Mouse (Mus musculus) midbrain, embryonic 12.5 days (tissue): ENCODE measurements around the gene Smox. TPM values are rescaled to one million over a fixed set of nuclear protein-coding genes. Genes with fewer than 3 reads are reported as not detected.

Experiments used
- ATAC-seq: fragments of 200-750 bp; cut with Nextera tagmentation; 2 replicates; pipeline ENCODE4 v1.8.0; 2017; ENCODE audit warnings: low read depth, moderate TSS enrichment, moderate library complexity; ENCODE audit not compliant: low FRiP score
- H3K27ac ChIP-seq: fragments of 300-500 bp; sonication (generic); replicated peaks from 2 replicates; pipeline ENCODE4 v1.5.1; 2016; ENCODE audit warnings: mild to moderate bottlenecking
- H3K27me3 ChIP-seq: fragments of 300-500 bp; sonication (generic); 2 replicates; pipeline ENCODE4 v1.6.1; 2016; ENCODE audit warnings: mild to moderate bottlenecking
- H3K36me3 ChIP-seq: fragments of 300-500 bp; sonication (generic); 2 replicates; pipeline ENCODE4 v1.6.1; 2016
- H3K4me1 ChIP-seq: fragments of 300-500 bp; sonication (generic); 2 replicates; pipeline ENCODE4 v1.6.1; 2016
- H3K4me2 ChIP-seq: fragments of 300-500 bp; sonication (generic); replicated peaks from 2 replicates; pipeline ENCODE4 v1.6.1; 2016; ENCODE audit warnings: mild to moderate bottlenecking, moderate library complexity
- H3K4me3 ChIP-seq: fragments of 300-500 bp; sonication (generic); 2 replicates; pipeline ENCODE4 v1.5.1; 2016; ENCODE audit warnings: mild to moderate bottlenecking
- H3K9ac ChIP-seq: fragments of 300-500 bp; sonication (generic); replicated peaks from 2 replicates; pipeline ENCODE4 v1.6.1; 2016; ENCODE audit warnings: mild to moderate bottlenecking, moderate library complexity
- H3K9me3 ChIP-seq: fragments of 300-500 bp; sonication (generic); 2 replicates; pipeline ENCODE4 v1.6.1; 2016; ENCODE audit warnings: mild to moderate bottlenecking
- WGBS: fragments of 180-500 bp; shearing (Covaris S2); methylation state at CpG from one replicate; pipeline ENCODE4 v1.1.7; 2016; 5-methylcytosine and 5-hydroxymethylcytosine counted together
- polyA plus RNA-seq: library from polyadenylated mRNA; unstranded; fragments of >200 nt; fragmentation: Nextera tagmentation; extraction: Ambion mirVana; gene quantifications from 2 replicates; pipeline ENCODE4 v1.2.1, GENCODE M21; 2016

The Smox gene
- polyA plus RNA-seq, 1 experiment from 2014 or later = 43.0 TPM

DNA sequence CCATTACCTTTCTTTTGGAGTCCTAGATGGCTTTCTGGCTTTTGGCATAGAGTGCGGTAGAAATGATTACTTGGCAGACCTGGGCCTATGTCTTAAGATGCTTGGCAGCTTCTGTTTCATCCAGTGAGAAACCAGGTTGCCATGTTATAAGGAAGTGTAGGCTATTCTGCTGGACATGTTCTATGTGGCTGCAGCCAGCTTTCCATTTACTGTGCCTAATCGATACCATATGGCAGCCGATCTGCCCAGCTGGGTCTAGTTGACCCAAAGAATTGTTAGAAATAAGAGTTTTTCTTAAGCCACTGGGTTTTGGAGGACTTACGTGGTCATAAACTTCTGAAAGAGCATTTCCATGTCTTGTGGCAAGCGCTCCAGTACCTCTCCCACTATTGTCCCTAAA, 4.0 kb upstream of the Smox start:
- 86% methylated on average over 5 of the region's 5 CpGs for WGBS
- H3K9me3 ChIP-seq = no peaks in the 10 kb centered on the region

DNA sequence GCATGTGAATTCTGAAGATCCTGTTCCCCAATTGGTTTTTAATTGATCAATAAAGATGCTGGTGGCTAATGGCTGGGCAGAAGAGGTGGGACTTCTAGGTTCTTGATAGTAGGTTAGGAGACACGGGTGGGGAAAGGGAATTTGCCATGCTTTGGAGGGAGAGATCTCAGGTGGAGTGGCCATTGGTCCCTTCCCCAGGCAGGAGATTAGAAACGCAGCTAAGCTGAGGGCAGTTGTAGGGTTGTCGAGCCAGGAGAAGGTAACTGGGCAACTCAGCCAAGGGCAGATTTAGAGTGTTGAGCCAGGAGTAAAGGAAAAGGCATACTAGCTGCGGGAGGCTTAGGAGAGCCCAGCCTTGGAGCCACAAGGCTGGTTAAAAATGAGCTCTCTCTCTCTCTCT, 3.0 kb upstream of the Smox start:
- no peak for ATAC-seq
- Histone ChIP-seq H3K4me2 (no peak overlapping the region), H3K9me3 (no peaks in the 10 kb centered on the region), H3K27ac (no peak overlapping the region), H3K36me3 (no peaks in the 10 kb centered on the region), H3K9ac (no peak overlapping the region), H3K27me3 (peaks cover 5% of the 10 kb centered on the region; the same call in 1 of the 2 replicates), H3K4me3 (no peak overlapping the region), H3K4me1 (peaks cover 11% of the 10 kb centered on the region)
- WGBS = 81% methylated on average over 4 of the region's 4 CpGs

More for the DNA sequence above, 4.0 kb upstream of the Smox start:
- Histone ChIP-seq H3K4me1 (peaks cover 2% of the 10 kb centered on the region; the same call in 1 of the 2 replicates), H3K36me3 (no peaks in the 10 kb centered on the region), H3K9ac (no peak overlapping the region), H3K27me3 (peaks cover 5% of the 10 kb centered on the region; the same call in 1 of the 2 replicates), H3K27ac (no peak overlapping the region), H3K4me3 (no peak overlapping the region), H3K4me2 (no peak overlapping the region)
- ATAC-seq = no peak

DNA sequence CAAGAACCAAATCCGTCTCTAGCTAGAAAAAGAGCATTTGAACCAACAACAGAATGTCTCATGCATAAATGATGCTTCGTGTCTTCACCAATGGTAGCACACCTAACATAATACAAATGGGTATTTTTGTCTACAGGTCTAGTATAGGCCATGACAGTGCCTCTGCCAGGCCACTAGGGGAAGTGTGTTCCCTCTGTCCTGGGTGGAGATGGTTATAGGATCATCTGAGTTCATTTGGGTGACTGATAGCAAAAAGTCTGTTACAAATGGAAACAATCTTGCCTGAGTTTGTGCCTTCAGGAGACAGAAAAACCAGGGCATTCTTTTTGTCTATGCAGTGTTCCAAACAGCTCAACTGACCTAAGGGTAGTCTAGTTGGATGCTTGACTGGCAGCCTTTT, 2.4 kb upstream of the Smox start:
- WGBS = 76% methylated on average over 2 of the region's 2 CpGs
- H3K27me3 ChIP-seq = peaks cover 5% of the 10 kb centered on the region; the same call in 1 of the 2 replicates
- H3K4me3 ChIP-seq = no peak overlapping the region
- H3K9ac ChIP-seq = no peak overlapping the region
- H3K4me1 ChIP-seq = peaks cover 16% of the 10 kb centered on the region
- H3K36me3 ChIP-seq = no peaks in the 10 kb centered on the region
- H3K4me2 ChIP-seq = no peak overlapping the region
- no peaks in the 10 kb centered on the region for H3K9me3 ChIP-seq
- ATAC-seq = no peak
- no peak overlapping the region for H3K27ac ChIP-seq

GRCm38 (mm10) chr2:131489591-131489990, 1.7 kb upstream of the Smox start:
- 76% methylated on average over 4 of the region's 4 CpGs for WGBS
- Histone ChIP-seq H3K36me3 (no peaks in the 10 kb centered on the region), H3K4me1 (peaks cover 16% of the 10 kb centered on the region), H3K27me3 (peaks cover 5% of the 10 kb centered on the region; the same call in 1 of the 2 replicates), H3K27ac (no peak overlapping the region), H3K4me3 (no peak overlapping the region), H3K4me2 (no peak overlapping the region), H3K9ac (no peak overlapping the region), H3K9me3 (no peaks in the 10 kb centered on the region)
- ATAC-seq = no peak

DNA sequence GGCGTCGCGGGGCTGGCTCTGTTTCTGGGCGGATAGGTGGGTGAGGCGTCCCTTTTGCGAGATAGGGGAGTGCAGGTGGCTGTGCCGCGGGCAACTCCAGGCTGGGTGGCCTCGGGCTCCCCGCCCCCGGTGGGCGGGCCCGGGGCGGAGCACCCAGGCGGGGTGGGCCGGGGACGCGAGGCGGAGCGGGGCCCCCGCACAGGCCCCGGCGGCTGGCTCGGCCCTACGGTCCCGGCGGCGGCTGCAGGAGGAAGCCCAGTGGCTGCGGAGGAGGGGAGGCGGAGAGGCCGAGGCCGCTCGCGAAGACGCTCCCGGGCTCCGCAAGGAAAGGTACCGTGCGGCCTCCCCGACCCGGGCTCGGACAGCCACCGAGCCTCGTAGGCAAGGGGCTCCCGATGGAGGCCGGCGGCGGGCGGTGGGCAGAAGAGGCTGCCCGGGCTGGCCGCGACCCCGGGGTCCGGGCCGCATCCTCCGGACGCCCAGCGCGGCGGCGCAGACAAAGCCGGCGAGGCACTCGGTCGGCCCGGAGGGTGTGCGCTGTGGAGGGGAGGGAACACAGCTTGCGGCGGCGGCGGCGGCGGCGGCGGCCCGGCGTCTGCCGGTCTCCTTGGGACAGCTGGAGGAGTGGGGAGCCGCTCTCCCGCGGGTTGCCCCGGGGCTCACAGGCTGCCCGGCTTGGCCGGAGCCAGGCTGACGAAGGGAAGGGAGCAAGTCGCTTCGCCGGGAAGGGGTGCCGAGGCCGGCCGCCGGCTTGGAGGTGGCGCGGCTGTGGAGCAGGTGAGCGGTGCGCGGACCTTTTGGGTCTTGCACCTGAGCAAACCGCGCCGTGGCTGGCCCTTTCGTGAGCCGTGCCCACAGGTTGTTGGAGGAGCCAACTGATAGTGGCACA, 655 bp downstream of the Smox start:
- Histone ChIP-seq H3K9me3 (no peaks in the 10 kb centered on the region), H3K27ac (peak overlapping the region; percentile 83), H3K4me1 (peaks cover 16% of the 10 kb centered on the region), H3K27me3 (peaks cover 5% of the 10 kb centered on the region; the same call in 1 of the 2 replicates), H3K4me2 (peak overlapping the region; percentile 96), H3K9ac (peak overlapping the region; percentile 96), H3K36me3 (no peaks in the 10 kb centered on the region), H3K4me3 (peak overlapping the region; percentile 91)
- under 1% methylated on average over 75 of the region's 102 CpGs for WGBS
- peak; percentile 96 for ATAC-seq

GRCm38 (mm10) chr2:131492596-131493139, 1.4 kb downstream of the Smox start:
- H3K9ac ChIP-seq = peak overlapping the region; percentile 96
- no peaks in the 10 kb centered on the region for H3K36me3 ChIP-seq
- H3K4me1 ChIP-seq = peaks cover 16% of the 10 kb centered on the region
- no peak overlapping the region; the same call in 1 of the 2 replicates for H3K27ac ChIP-seq
- H3K27me3 ChIP-seq = peaks cover 5% of the 10 kb centered on the region; the same call in 1 of the 2 replicates
- H3K4me2 ChIP-seq = peak overlapping the region; percentile 96
- peak overlapping the region; percentile 91 for H3K4me3 ChIP-seq
- 2% methylated on average over 10 of the region's 10 CpGs for WGBS
- H3K9me3 ChIP-seq = no peaks in the 10 kb centered on the region
- ATAC-seq = no peak

DNA sequence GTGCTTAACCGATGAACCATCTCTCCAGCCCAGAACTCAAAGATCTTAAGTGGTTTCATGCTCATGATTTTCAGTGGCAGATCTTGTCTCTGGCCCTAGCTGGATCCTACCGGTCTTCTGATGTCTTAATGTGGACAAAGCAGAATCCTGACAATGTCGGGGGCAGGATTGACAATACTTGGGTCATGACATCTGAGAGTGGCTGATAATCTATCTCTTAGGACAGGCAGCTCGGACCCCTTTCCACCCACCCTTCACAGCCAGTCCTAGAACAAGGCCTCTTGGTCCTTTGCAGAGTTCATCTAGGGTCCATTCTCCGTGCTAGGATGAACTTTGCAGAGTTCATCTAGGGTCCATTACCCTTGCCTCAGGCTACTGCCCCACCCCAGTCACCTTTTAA, 2.1 kb downstream of the Smox start:
- no peak for ATAC-seq
- 60% methylated on average over 5 of the region's 5 CpGs for WGBS
- H3K9ac ChIP-seq = no peak overlapping the region
- no peak overlapping the region for H3K27ac ChIP-seq
- H3K27me3 ChIP-seq = peaks cover 5% of the 10 kb centered on the region; the same call in 1 of the 2 replicates
- H3K4me2 ChIP-seq = peak overlapping the region; percentile 96
- H3K36me3 ChIP-seq = no peaks in the 10 kb centered on the region
- peak overlapping the region; percentile 91 for H3K4me3 ChIP-seq
- no peaks in the 10 kb centered on the region for H3K9me3 ChIP-seq
- H3K4me1 ChIP-seq = peaks cover 16% of the 10 kb centered on the region

GRCm38 (mm10) chr2:131495256-131495655, 4.0 kb downstream of the Smox start:
- peaks cover 20% of the 10 kb centered on the region for H3K4me1 ChIP-seq
- WGBS = 73% methylated on average over 3 of the region's 3 CpGs
- no peak overlapping the region for H3K9ac ChIP-seq
- no peak overlapping the region for H3K27ac ChIP-seq
- no peak overlapping the region for H3K4me3 ChIP-seq
- no peaks in the 10 kb centered on the region for H3K36me3 ChIP-seq
- peaks cover 5% of the 10 kb centered on the region; the same call in 1 of the 2 replicates for H3K27me3 ChIP-seq
- H3K9me3 ChIP-seq = no peaks in the 10 kb centered on the region
- no peak for ATAC-seq
- no peak overlapping the region for H3K4me2 ChIP-seq

DNA sequence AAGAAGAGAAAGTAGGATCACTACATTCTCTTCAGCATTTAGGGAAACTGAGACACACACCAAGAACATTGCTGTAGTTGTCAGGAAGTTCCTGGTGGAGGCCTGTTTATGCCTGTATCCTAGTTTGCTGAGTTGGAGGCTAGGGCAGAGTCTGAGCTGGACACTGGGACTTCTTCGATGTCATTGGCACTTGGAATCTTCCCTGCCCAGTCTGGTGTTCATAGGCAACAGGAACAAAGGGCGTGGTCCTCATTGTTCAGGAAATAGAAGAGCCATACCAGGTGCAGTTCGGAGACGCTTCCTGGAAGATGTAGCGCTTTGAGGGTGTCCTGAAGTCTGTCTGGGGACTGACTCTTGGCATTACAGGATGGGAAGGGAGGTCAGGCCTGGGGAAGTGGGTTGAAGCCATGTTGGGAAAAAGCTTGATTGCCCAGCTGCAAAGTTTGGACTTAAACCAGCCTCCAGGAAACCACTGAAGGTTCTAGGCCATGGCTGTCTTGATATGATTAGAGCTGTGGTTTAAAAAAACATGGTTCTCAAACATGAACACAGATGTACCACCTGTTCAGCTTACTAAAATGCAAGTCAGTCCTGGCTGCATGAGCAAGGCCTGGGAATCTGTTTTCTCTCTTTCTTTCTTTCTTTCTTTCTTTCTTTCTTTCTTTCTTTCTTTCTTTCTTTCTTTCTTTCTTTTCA, 5.0 kb downstream of the Smox start:
- Histone ChIP-seq H3K4me3 (no peak overlapping the region), H3K27ac (no peak overlapping the region), H3K27me3 (no peaks in the 10 kb centered on the region), H3K4me2 (no peak overlapping the region), H3K9me3 (no peaks in the 10 kb centered on the region), H3K9ac (no peak overlapping the region), H3K36me3 (no peaks in the 10 kb centered on the region), H3K4me1 (peaks cover 24% of the 10 kb centered on the region)
- 82% methylated on average over 5 of the region's 5 CpGs for WGBS
- no peak for ATAC-seq

DNA sequence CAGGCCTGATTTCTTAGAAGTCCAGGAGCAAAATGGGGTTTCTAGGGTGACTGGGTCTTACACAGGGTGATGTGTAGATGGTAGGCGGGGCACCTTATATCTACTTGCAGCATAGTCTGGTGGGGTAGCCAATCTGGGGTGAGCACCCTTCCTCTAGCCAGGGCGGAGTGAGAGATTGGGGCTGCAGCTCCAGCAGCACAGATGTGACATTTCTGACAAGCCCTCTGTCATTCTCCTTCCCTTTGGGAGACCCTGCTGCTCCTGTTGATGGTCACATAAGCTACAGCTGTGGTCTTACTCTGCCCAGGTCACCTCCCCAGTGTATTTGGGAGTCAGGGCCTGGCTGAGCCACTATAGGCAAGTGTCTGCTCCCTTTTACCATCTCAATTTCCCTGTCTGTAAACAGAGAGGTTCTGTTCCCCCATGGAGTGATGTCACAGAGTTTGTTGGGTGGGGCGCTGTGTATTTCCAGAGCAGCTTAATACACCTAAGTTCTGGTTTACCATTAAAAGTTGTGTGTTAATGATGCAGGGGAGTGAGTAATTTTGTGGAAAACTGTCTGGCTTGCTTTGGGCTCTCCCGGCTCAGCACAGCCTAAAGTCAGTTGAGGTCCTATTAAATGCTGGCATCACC, 6.0 kb downstream of the Smox start:
- no peaks in the 10 kb centered on the region for H3K9me3 ChIP-seq
- H3K36me3 ChIP-seq = no peaks in the 10 kb centered on the region
- H3K4me3 ChIP-seq = no peak overlapping the region
- H3K4me1 ChIP-seq = peaks cover 32% of the 10 kb centered on the region
- no peak overlapping the region for H3K27ac ChIP-seq
- 93% methylated on average over 4 of the region's 4 CpGs for WGBS
- ATAC-seq = no peak
- H3K9ac ChIP-seq = no peak overlapping the region
- H3K27me3 ChIP-seq = no peaks in the 10 kb centered on the region
- no peak overlapping the region for H3K4me2 ChIP-seq

GRCm38 (mm10) chr2:131498219-131498618, 6.9 kb downstream of the Smox start:
- Histone ChIP-seq H3K4me3 (no peak overlapping the region), H3K4me2 (no peak overlapping the region), H3K9me3 (no peaks in the 10 kb centered on the region), H3K36me3 (no peaks in the 10 kb centered on the region), H3K27ac (no peak overlapping the region), H3K27me3 (no peaks in the 10 kb centered on the region), H3K4me1 (peaks cover 30% of the 10 kb centered on the region), H3K9ac (no peak overlapping the region)
- WGBS = 73% methylated on average over 7 of the region's 7 CpGs
- ATAC-seq = no peak
